Mouse (Mus musculus) erythroblast, embryonic 14.5 days (primary cell): ENCODE data around the gene Efl1.

ENCODE experiments used
- GATA1 ChIP-seq: IDR thresholded peaks from 2 replicates; pipeline ENCODE4 v1.6.1; 2012; ENCODE audit warnings: low read length, inconsistent platforms, mixed read lengths
- TAL1 ChIP-seq: IDR thresholded peaks from 3 replicates; pipeline ENCODE4 v1.6.1; 2012; ENCODE audit warnings: low read length, inconsistent platforms, mixed read lengths

DNA sequence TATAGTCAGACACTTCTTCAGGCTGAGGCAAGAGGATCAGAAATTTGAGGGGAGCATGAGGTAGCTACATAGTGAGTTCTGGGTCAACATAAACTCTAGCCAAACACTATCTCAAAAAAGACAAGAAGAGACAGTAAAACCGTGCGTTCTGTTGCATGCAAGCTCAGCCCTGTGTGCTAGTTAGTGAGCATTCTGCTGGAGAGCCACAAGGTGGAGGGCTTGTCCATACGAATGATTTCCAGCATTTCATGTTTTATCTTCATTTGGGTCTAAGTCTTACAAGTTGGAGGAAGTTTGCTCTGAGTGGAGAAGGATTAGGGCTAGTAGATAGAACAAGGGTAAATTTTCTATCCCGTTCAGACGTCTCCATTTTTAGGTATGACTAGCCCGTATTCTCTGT is 28.4 kb downstream of the Efl1 start:
- TF ChIP-seq TAL1 (no peak), GATA1 (no peak)
